Mouse (Mus musculus) cerebellum, adult (tissue): Measurements from ENCODE around the gene Ccl9.

ENCODE experiments used
- ATAC-seq: cut with Nextera tagmentation; 2 replicates; pipeline ENCODE4 v1.9.2; 2017; ENCODE audit warnings: mild to moderate bottlenecking, moderate library complexity, mixed read lengths; ENCODE audit not compliant: insufficient number of reproducible peaks, low FRiP score, low TSS enrichment

Gene Ccl9

GRCm38 (mm10) chr11:83544214-83544613, 34.2 kb downstream of the Ccl9 start:
- ATAC-seq: no peak

GRCm38 (mm10) chr11:83541415-83541814, 37.0 kb downstream of the Ccl9 start:
- ATAC-seq: no peak

- no peak for ATAC-seq
Observed at GRCm38 (mm10) chr11:83540931-83541330, 37.5 kb downstream of the Ccl9 start.

GRCm38 (mm10) chr11:83538705-83539314, 39.6 kb downstream of the Ccl9 start:
- ATAC-seq: no peak

GRCm38 (mm10) chr11:83536831-83537230, 41.6 kb downstream of the Ccl9 start:
- no peak for ATAC-seq

- no peak for ATAC-seq
Observed at GRCm38 (mm10) chr11:83534609-83535423, 43.6 kb downstream of the Ccl9 start.

GRCm38 (mm10) chr11:83534143-83534542, 44.3 kb downstream of the Ccl9 start:
- no peak for ATAC-seq

- ATAC-seq: no peak
Observed at GRCm38 (mm10) chr11:83533192-83533591, 45.2 kb downstream of the Ccl9 start.

- no peak for ATAC-seq
Observed at GRCm38 (mm10) chr11:83530360-83530759, 48.1 kb downstream of the Ccl9 start, which contains the start of gene Ccl5. Gene Ccl5, minus strand, starts transcription at chr11:83530518.

- no peak for ATAC-seq
Observed at GRCm38 (mm10) chr11:83529024-83529423, 49.4 kb downstream of the Ccl9 start.
